ENCODE assay signal across 30 mouse cellular contexts in genomic region chr4:148966132-148966531, GRCm38 (mm10).
DNase-seq lines count a peak whose midpoint lies in the region.
"Had no signal": no experiment of that assay in that cellular context is flagged by ENCODE, and none has a peak within 500 bp of the region (broad histone marks: within the 10 kb centered on the region; RNA-seq: fewer than 3 reads in every experiment).

No protein-coding gene starts in this region.

- no peaks in the 10 kb centered on the region for H3K27me3 ChIP-seq in heart, embryonic 10.5 days (ENCODE audit: insufficient read depth, poor library complexity, severe bottlenecking)
- H3K27me3 ChIP-seq: forebrain, embryonic 13.5 days; intestine, embryonic 15.5 days; liver, embryonic 13.5 days had no signal

- 74% methylated on average over 5 of the region's 5 CpGs for WGBS in heart, embryonic 10.5 days

- H3K27ac ChIP-seq in heart, embryonic 10.5 days = peak overlapping the region; percentile 24
- H3K27ac ChIP-seq: embryonic facial prominence, embryonic 10.5 days; embryonic facial prominence, embryonic 15.5 days; forebrain, embryonic 13.5 days; hindbrain, postnatal 0 days; intestine, embryonic 15.5 days; layer of hippocampus, adult 2 months; limb, embryonic 15.5 days; liver, embryonic 13.5 days; macrophage; stomach, postnatal 0 days had no signal

- no peak for DNase-seq in heart, embryonic 10.5 days (ENCODE audit: low spot score)
- DNase-seq in heart, adult 8-10 months (ENCODE audit: low spot score) = no peak
- peak; percentile 34 for DNase-seq in left cerebral cortex, adult 11 months (ENCODE audit: low spot score)
- DNase-seq in left cerebral cortex, postnatal 10 days (ENCODE audit: extremely low spot score in 1 of 2, low spot score in 2 of 2) = no peak
- DNase-seq in right cerebral cortex, postnatal 25 days = peak; percentile 41
- no peak for DNase-seq in right cerebral cortex, postnatal 14 days
- peak; percentile 39 for DNase-seq in telencephalon, adult 2 months (ENCODE audit: low read depth, low spot score)
- no peak for DNase-seq in gastrocnemius, postnatal 10 days
- DNase-seq: adrenal gland, postnatal 25 days; cerebellum, adult 18-20 months; cerebellum, postnatal 14 days; heart, postnatal 4 days; kidney, adult 2 months; kidney, postnatal 36 days; layer of hippocampus, postnatal 36 days; liver, embryonic 13.5 days; lung, adult 18-20 months; lung, postnatal 10 days; midbrain, embryonic 14.5 days; thymus, adult 2 months; thymus, postnatal 4 days had no signal

- no peak overlapping the region for H3K4me3 ChIP-seq in heart, embryonic 10.5 days
- H3K4me3 ChIP-seq: embryonic facial prominence, embryonic 10.5 days; embryonic facial prominence, embryonic 15.5 days; forebrain, embryonic 13.5 days; intestine, embryonic 15.5 days; layer of hippocampus, adult 2 months; limb, embryonic 15.5 days; liver, embryonic 13.5 days had no signal

- peaks cover 46% of the 10 kb centered on the region for H3K36me3 ChIP-seq in heart, embryonic 10.5 days

- H3K9me3 ChIP-seq in heart, embryonic 10.5 days = no peaks in the 10 kb centered on the region
- H3K9me3 ChIP-seq: embryonic facial prominence, embryonic 10.5 days; embryonic facial prominence, embryonic 15.5 days; forebrain, embryonic 13.5 days; intestine, embryonic 15.5 days; limb, embryonic 15.5 days; liver, embryonic 13.5 days had no signal

- H3K4me1 ChIP-seq in heart, embryonic 10.5 days = peaks cover 83% of the 10 kb centered on the region

- intact Hi-C loops in left cerebral cortex, postnatal 10 days (cut with DNase I) = no loop called here

Comparison
In these comparisons a context has a peak if more than half of its experiments do, and no peak if none do; other contexts are left out.
1. DNase-seq: peak in left cerebral cortex, adult 11 months (single experiment), right cerebral cortex, postnatal 25 days (single experiment) and telencephalon, adult 2 months (single experiment); none in heart, embryonic 10.5 days (single experiment), heart, adult 8-10 months (single experiment), left cerebral cortex, postnatal 10 days (0 of 2), right cerebral cortex, postnatal 14 days (single experiment) and gastrocnemius, postnatal 10 days (single experiment).